Mouse (Mus musculus) gastrocnemius, postnatal 25 days (tissue): ENCODE data around the gene Cep70. TPM values are rescaled to one million over a fixed set of nuclear protein-coding genes. Genes with fewer than 3 reads are reported as not detected.

Experiments used
- DNase-seq: peaks from one replicate; pipeline ENCODE4 v3.0.0; 2022
- long read RNA-seq, 2 experiments: library from polyadenylated mRNA; stranded (forward); transcript quantifications; one replicate each; pipeline ENCODE4 v2.0.0; 2021
- total RNA-seq, 2 experiments: library from RNA; stranded (reverse); gene quantifications; 1 replicate in 1 of 2; 2 replicates in 1 of 2; pipeline ENCODE4 v1.2.3; 2021

The Cep70 gene
- total RNA-seq, result 1 to 10 TPM; 3.0 to 3.1 TPM
- long read RNA-seq, experiment 1, partial matches to known transcripts, result 0 of 2 reads
- long read RNA-seq, experiment 1, other reads (novel, unspliced or antisense), result 2 of 2 reads
- long read RNA-seq, experiment 2, partial matches to known transcripts, result 0 of 1 reads
- long read RNA-seq, experiment 2, other reads (novel, unspliced or antisense), result 1 of 1 reads

- DNase-seq, result peak; percentile 93
Observed at GRCm38 (mm10) chr9:99243190-99243894, at the start of gene Cep70. TSS of gene Cep70 (plus strand) at chr9:99243367.

- DNase-seq, result no peak
Observed at GRCm38 (mm10) chr9:99212643-99213042, 30.5 kb upstream of the Cep70 start.

- no peak for DNase-seq
Observed at GRCm38 (mm10) chr9:99216182-99216581, 27.0 kb upstream of the Cep70 start.

GRCm38 (mm10) chr9:99217999-99218719 is 25.0 kb upstream of the Cep70 start:
- no peak for DNase-seq

GRCm38 (mm10) chr9:99221636-99222035 is 21.5 kb upstream of the Cep70 start:
- no peak for DNase-seq

- no peak for DNase-seq
Observed at GRCm38 (mm10) chr9:99224583-99224982, 18.6 kb upstream of the Cep70 start.

GRCm38 (mm10) chr9:99229450-99229849 is 13.7 kb upstream of the Cep70 start:
- no peak for DNase-seq

- DNase-seq, result no peak
Observed at GRCm38 (mm10) chr9:99237139-99237538, 6.0 kb upstream of the Cep70 start, which contains the start of gene Faiml. TSS of gene Faiml (minus strand) at chr9:99237239.

- no peak for DNase-seq
Observed at GRCm38 (mm10) chr9:99238276-99238675, 4.9 kb upstream of the Cep70 start.

GRCm38 (mm10) chr9:99239256-99239655 is 3.9 kb upstream of the Cep70 start:
- no peak for DNase-seq

- no peak for DNase-seq
Observed at GRCm38 (mm10) chr9:99240571-99240970, 2.6 kb upstream of the Cep70 start.

GRCm38 (mm10) chr9:99242035-99242434 is 1.1 kb upstream of the Cep70 start:
- DNase-seq, result no peak

- DNase-seq, result no peak
Observed at GRCm38 (mm10) chr9:99242533-99243189, 506 bp upstream of the Cep70 start.

- DNase-seq, result no peak
Observed at GRCm38 (mm10) chr9:99243895-99244293, 727 bp downstream of the Cep70 start.

GRCm38 (mm10) chr9:99248304-99248703 is 5.1 kb downstream of the Cep70 start:
- no peak for DNase-seq

GRCm38 (mm10) chr9:99248906-99249305 is 5.7 kb downstream of the Cep70 start:
- no peak for DNase-seq

GRCm38 (mm10) chr9:99253861-99254260 is 10.7 kb downstream of the Cep70 start:
- DNase-seq, result no peak

- no peak for DNase-seq
Observed at GRCm38 (mm10) chr9:99256206-99256605, 13.0 kb downstream of the Cep70 start.

GRCm38 (mm10) chr9:99256821-99257220 is 13.7 kb downstream of the Cep70 start:
- no peak for DNase-seq

GRCm38 (mm10) chr9:99258891-99259290 is 15.7 kb downstream of the Cep70 start:
- no peak for DNase-seq

GRCm38 (mm10) chr9:99304296-99304695 is 61.1 kb downstream of the Cep70 start:
- DNase-seq, result no peak

GRCm38 (mm10) chr9:99306226-99306625 is 63.1 kb downstream of the Cep70 start:
- DNase-seq, result no peak
